Mouse (Mus musculus) embryonic facial prominence, embryonic 12.5 days (tissue): ENCODE measurements around the gene Smok3c. TPM values are rescaled to one million over a fixed set of nuclear protein-coding genes. Genes with fewer than 3 reads are reported as not detected.

ENCODE experiments used
- ATAC-seq: fragments of 200-750 bp; cut with Nextera tagmentation; 2 replicates; pipeline ENCODE4 v1.8.0; 2017; ENCODE audit not compliant: insufficient number of reproducible peaks, insufficient read depth, low FRiP score, low TSS enrichment
- H3K27ac ChIP-seq: fragments of 300-500 bp; sonication (generic); 2 replicates; pipeline ENCODE4 v1.5.1; 2016; ENCODE audit warnings: mild to moderate bottlenecking
- H3K27me3 ChIP-seq: fragments of 300-500 bp; sonication (generic); 2 replicates; pipeline ENCODE4 v1.6.1; 2016; ENCODE audit warnings: mild to moderate bottlenecking, moderate library complexity
- H3K36me3 ChIP-seq: fragments of 300-500 bp; sonication (generic); 2 replicates; pipeline ENCODE4 v1.6.1; 2016; ENCODE audit warnings: mild to moderate bottlenecking
- H3K4me1 ChIP-seq: fragments of 300-500 bp; sonication (generic); 2 replicates; pipeline ENCODE4 v1.6.1; 2016
- H3K4me2 ChIP-seq: fragments of 300-500 bp; sonication (generic); replicated peaks from 2 replicates; pipeline ENCODE4 v1.6.1; 2016; ENCODE audit warnings: mild to moderate bottlenecking, moderate library complexity
- H3K4me3 ChIP-seq: fragments of 300-500 bp; sonication (generic); 2 replicates; pipeline ENCODE4 v1.5.1; 2016; ENCODE audit warnings: mild to moderate bottlenecking
- H3K9ac ChIP-seq: fragments of 300-500 bp; sonication (generic); 2 replicates; pipeline ENCODE4 v1.6.1; 2016; ENCODE audit warnings: mild to moderate bottlenecking, moderate library complexity
- H3K9me3 ChIP-seq: fragments of 300-500 bp; sonication (generic); 2 replicates; pipeline ENCODE4 v1.6.1; 2016; ENCODE audit warnings: mild to moderate bottlenecking, moderate library complexity
- WGBS: fragments of 180-500 bp; shearing (Covaris S2); methylation state at CpG from one replicate; pipeline ENCODE4 v1.1.7; 2016; 5-methylcytosine and 5-hydroxymethylcytosine counted together
- polyA plus RNA-seq: library from polyadenylated mRNA; unstranded; fragments of >200 nt; fragmentation: Nextera tagmentation; extraction: Ambion mirVana; gene quantifications from 2 replicates; pipeline ENCODE4 v1.2.1, GENCODE M21; 2016

Smok3c gene
- polyA plus RNA-seq, 1 experiment from 2014 or later = not detected

- 60% methylated on average over 2 of the region's 2 CpGs for WGBS
- H3K27me3 ChIP-seq = no peaks in the 10 kb centered on the region
- ATAC-seq = no peak
- H3K27ac ChIP-seq = no peak overlapping the region
- no peaks in the 10 kb centered on the region for H3K9me3 ChIP-seq
- H3K9ac ChIP-seq = no peak overlapping the region
- no peaks in the 10 kb centered on the region for H3K4me1 ChIP-seq
- H3K4me3 ChIP-seq = no peak overlapping the region
- H3K4me2 ChIP-seq = no peak overlapping the region
- H3K36me3 ChIP-seq = no peaks in the 10 kb centered on the region
Measured at GRCm38 (mm10) chr5:138083318-138083900, 30.4 kb downstream of the Smok3c start.

- H3K4me2 ChIP-seq = no peak overlapping the region
- 92% methylated on average over 2 of the region's 2 CpGs for WGBS
- H3K27ac ChIP-seq = no peak overlapping the region
- no peaks in the 10 kb centered on the region for H3K36me3 ChIP-seq
- H3K9ac ChIP-seq = no peak overlapping the region
- H3K9me3 ChIP-seq = no peaks in the 10 kb centered on the region
- H3K4me1 ChIP-seq = no peaks in the 10 kb centered on the region
- no peaks in the 10 kb centered on the region for H3K27me3 ChIP-seq
- ATAC-seq = no peak
- H3K4me3 ChIP-seq = no peak overlapping the region
Measured at GRCm38 (mm10) chr5:138083936-138084335, 30.9 kb downstream of the Smok3c start.

- no peak overlapping the region for H3K9ac ChIP-seq
- H3K27me3 ChIP-seq = no peaks in the 10 kb centered on the region
- no peaks in the 10 kb centered on the region for H3K4me1 ChIP-seq
- 60% methylated on average over 2 of the region's 2 CpGs for WGBS
- no peak overlapping the region for H3K27ac ChIP-seq
- H3K9me3 ChIP-seq = no peaks in the 10 kb centered on the region
- peak overlapping the region; percentile 78 for H3K4me2 ChIP-seq
- H3K4me3 ChIP-seq = peak overlapping the region; percentile 91; the same call in 1 of the 2 replicates
- ATAC-seq = no peak
- H3K36me3 ChIP-seq = no peaks in the 10 kb centered on the region
Measured at GRCm38 (mm10) chr5:138084507-138084906, 31.5 kb downstream of the Smok3c start.

- Histone ChIP-seq H3K4me2 (peak within 1 kb of the TSS; percentile 78), H3K27ac (peak within 1 kb of the TSS; percentile 82), H3K9ac (peak within 1 kb of the TSS; percentile 95), H3K27me3 (no peaks in the 10 kb centered on the region), H3K9me3 (no peaks in the 10 kb centered on the region), H3K36me3 (no peaks in the 10 kb centered on the region), H3K4me3 (peak within 1 kb of the TSS; percentile 91), H3K4me1 (no peaks in the 10 kb centered on the region)
- ATAC-seq = peak; percentile 90
- WGBS = 0% methylated on average over 27 of the region's 27 CpGs
Measured at GRCm38 (mm10) chr5:138084996-138085395, 32.0 kb downstream of the Smok3c start, which contains the start of gene Zkscan1. Gene Zkscan1, plus strand, starts transcription at chr5:138085084.

- peak overlapping the region; percentile 82 for H3K27ac ChIP-seq
- ATAC-seq = no peak
- no peaks in the 10 kb centered on the region for H3K4me1 ChIP-seq
- H3K27me3 ChIP-seq = no peaks in the 10 kb centered on the region
- peak overlapping the region; percentile 78 for H3K4me2 ChIP-seq
- peak overlapping the region; percentile 91 for H3K4me3 ChIP-seq
- WGBS = under 1% methylated on average over 18 of the region's 18 CpGs
- H3K9ac ChIP-seq = peak overlapping the region; percentile 95
- H3K36me3 ChIP-seq = no peaks in the 10 kb centered on the region
- no peaks in the 10 kb centered on the region for H3K9me3 ChIP-seq
Measured at GRCm38 (mm10) chr5:138085421-138085911, 32.5 kb downstream of the Smok3c start.

- Histone ChIP-seq H3K36me3 (no peaks in the 10 kb centered on the region), H3K4me1 (no peaks in the 10 kb centered on the region), H3K27me3 (no peaks in the 10 kb centered on the region), H3K27ac (no peak overlapping the region), H3K9me3 (no peaks in the 10 kb centered on the region), H3K4me3 (peak overlapping the region; percentile 91; the same call in 1 of the 2 replicates), H3K9ac (no peak overlapping the region), H3K4me2 (peak overlapping the region; percentile 78; the same call in 1 of the 2 replicates)
- ATAC-seq = no peak
- WGBS = 88% methylated on average over 3 of the region's 3 CpGs
Measured at GRCm38 (mm10) chr5:138086842-138087241, 33.8 kb downstream of the Smok3c start.

- ATAC-seq = no peak
- 88% methylated on average over 3 of the region's 3 CpGs for WGBS
Measured at GRCm38 (mm10) chr5:138088366-138088765, 35.4 kb downstream of the Smok3c start.

GRCm38 (mm10) chr5:138089108-138089551 is 36.1 kb downstream of the Smok3c start:
- no peak overlapping the region for H3K9ac ChIP-seq
- H3K27me3 ChIP-seq = no peaks in the 10 kb centered on the region
- 86% methylated on average over 6 of the region's 6 CpGs for WGBS
- H3K27ac ChIP-seq = no peak overlapping the region
- H3K4me3 ChIP-seq = no peak overlapping the region
- ATAC-seq = no peak
- no peaks in the 10 kb centered on the region for H3K4me1 ChIP-seq
- peaks cover 11% of the 10 kb centered on the region for H3K36me3 ChIP-seq
- H3K4me2 ChIP-seq = no peak overlapping the region
- no peaks in the 10 kb centered on the region for H3K9me3 ChIP-seq

More at GRCm38 (mm10) chr5:138088366-138088765, 35.4 kb downstream of the Smok3c start:
- H3K4me2 ChIP-seq = no peak overlapping the region
- H3K36me3 ChIP-seq = peaks cover 6% of the 10 kb centered on the region
- H3K9me3 ChIP-seq = no peaks in the 10 kb centered on the region
- H3K27ac ChIP-seq = no peak overlapping the region
- H3K4me3 ChIP-seq = no peak overlapping the region
- no peaks in the 10 kb centered on the region for H3K27me3 ChIP-seq
- H3K9ac ChIP-seq = no peak overlapping the region
- no peaks in the 10 kb centered on the region for H3K4me1 ChIP-seq

GRCm38 (mm10) chr5:138090271-138090670 is 37.3 kb downstream of the Smok3c start:
- peaks cover 23% of the 10 kb centered on the region for H3K36me3 ChIP-seq
- H3K9me3 ChIP-seq = no peaks in the 10 kb centered on the region
- no peak overlapping the region for H3K4me2 ChIP-seq
- H3K4me1 ChIP-seq = no peaks in the 10 kb centered on the region
- no peak overlapping the region for H3K9ac ChIP-seq
- no peak for ATAC-seq
- no peak overlapping the region for H3K27ac ChIP-seq
- H3K4me3 ChIP-seq = no peak overlapping the region
- H3K27me3 ChIP-seq = no peaks in the 10 kb centered on the region
- 85% methylated on average over 3 of the region's 3 CpGs for WGBS

GRCm38 (mm10) chr5:138090737-138091136 is 37.7 kb downstream of the Smok3c start:
- Histone ChIP-seq H3K4me2 (no peak overlapping the region), H3K4me3 (no peak overlapping the region), H3K27me3 (no peaks in the 10 kb centered on the region), H3K9me3 (no peaks in the 10 kb centered on the region), H3K4me1 (no peaks in the 10 kb centered on the region), H3K36me3 (peaks cover 28% of the 10 kb centered on the region), H3K9ac (no peak overlapping the region), H3K27ac (no peak overlapping the region)
- 91% methylated on average over 5 of the region's 5 CpGs for WGBS
- no peak for ATAC-seq

- WGBS = 97% methylated on average over 4 of the region's 4 CpGs
Measured at GRCm38 (mm10) chr5:138092771-138093170, 39.8 kb downstream of the Smok3c start.

GRCm38 (mm10) chr5:138094474-138094873 is 41.5 kb downstream of the Smok3c start:
- Histone ChIP-seq H3K4me2 (no peak overlapping the region), H3K9me3 (no peaks in the 10 kb centered on the region), H3K36me3 (peaks cover 63% of the 10 kb centered on the region), H3K9ac (no peak overlapping the region), H3K27ac (no peak overlapping the region), H3K4me1 (no peaks in the 10 kb centered on the region), H3K4me3 (no peak overlapping the region), H3K27me3 (no peaks in the 10 kb centered on the region)
- no peak for ATAC-seq
- WGBS = 95% methylated on average over 6 of the region's 6 CpGs

More at GRCm38 (mm10) chr5:138092771-138093170, 39.8 kb downstream of the Smok3c start:
- Histone ChIP-seq H3K4me3 (no peak overlapping the region), H3K27ac (no peak overlapping the region), H3K9me3 (no peaks in the 10 kb centered on the region), H3K4me2 (no peak overlapping the region), H3K36me3 (peaks cover 46% of the 10 kb centered on the region), H3K4me1 (no peaks in the 10 kb centered on the region), H3K9ac (no peak overlapping the region), H3K27me3 (no peaks in the 10 kb centered on the region)
- no peak for ATAC-seq
